Mouse (Mus musculus) bone marrow, adult 2 months (tissue): ENCODE data around the gene Tfap4. TPM values are rescaled to one million over a fixed set of nuclear protein-coding genes. Genes with fewer than 3 reads are reported as not detected.

ENCODE experiments used
- H3K27ac ChIP-seq: fragments of 200-500 bp; 2 replicates; pipeline ENCODE4 v1.5.1; 2012; ENCODE audit warnings: low read depth, mild to moderate bottlenecking, control low read depth, inconsistent platforms, low read length; ENCODE audit not compliant: control insufficient read depth, poor library complexity, insufficient read depth
- H3K4me1 ChIP-seq: fragments of 200-500 bp; 2 replicates; pipeline ENCODE4 v1.6.1; 2011; ENCODE audit warnings: low read length; ENCODE audit not compliant: control insufficient read depth, insufficient read depth
- H3K4me3 ChIP-seq: fragments of 200-500 bp; replicated peaks from 2 replicates; pipeline ENCODE3; 2011; ENCODE audit warnings: mild to moderate bottlenecking, low read depth, low read length, control low read depth; ENCODE audit not compliant: control insufficient read depth
- CTCF ChIP-seq: fragments of 200-500 bp; IDR thresholded peaks from 2 replicates; pipeline ENCODE4 v1.5.1; 2011; ENCODE audit warnings: low read length, control low read depth; ENCODE audit not compliant: control insufficient read depth, insufficient read depth
- POLR2A ChIP-seq: fragments of 200-500 bp; IDR thresholded peaks from 2 replicates; pipeline ENCODE4 v1.6.1; 2011; ENCODE audit warnings: low read depth, mild to moderate bottlenecking, control low read depth, low read length, borderline replicate concordance; ENCODE audit not compliant: control insufficient read depth
- WGBS: fragments of 180-500 bp; shearing (Covaris S2); methylation state at CpG from one replicate; pipeline ENCODE4 v1.1.7; 2018; 5-methylcytosine and 5-hydroxymethylcytosine counted together
- polyA plus RNA-seq: library from polyadenylated mRNA; stranded (reverse); fragments of >200 nt; gene quantifications from 2 replicates; pipeline ENCODE4 v1.2.4, GENCODE M21; 2011; ENCODE audit warnings: low replicate concordance; ENCODE audit not compliant: missing spikeins, insufficient read depth, insufficient read length

Tfap4 gene
- polyA plus RNA-seq, 1 experiment, result 10.2 TPM

DNA sequence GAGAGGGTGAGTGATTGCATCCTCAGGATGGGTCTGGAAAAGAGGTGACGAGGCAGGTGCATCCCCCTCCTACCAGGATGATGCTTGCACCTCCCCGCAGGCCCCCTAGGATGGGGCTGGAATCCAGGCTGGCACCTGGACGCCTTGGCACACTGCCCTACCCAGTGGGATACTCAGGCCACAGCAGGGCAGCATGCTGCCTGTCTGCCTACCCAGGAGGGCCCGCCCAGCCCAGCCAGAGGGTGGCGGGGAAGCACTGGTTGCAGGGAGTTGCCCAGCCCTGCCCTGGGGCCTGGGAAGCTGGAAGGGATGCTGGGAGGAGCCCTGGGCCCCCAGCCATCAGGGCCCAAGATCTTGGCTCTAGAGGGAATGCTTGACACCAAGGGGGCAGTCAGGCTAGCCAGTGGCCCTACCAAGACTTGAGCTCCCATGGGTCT lies 35.9 kb upstream of the Tfap4 start:
- Histone ChIP-seq H3K4me3 (no peak overlapping the region), H3K4me1 (no peaks in the 10 kb centered on the region), H3K27ac (no peak overlapping the region; the same call in 1 of the 2 replicates)
- no peak for TF ChIP-seq POLR2A
- TF ChIP-seq CTCF, result no peak
- WGBS, result 65% methylated on average over 5 of the region's 5 CpGs

DNA sequence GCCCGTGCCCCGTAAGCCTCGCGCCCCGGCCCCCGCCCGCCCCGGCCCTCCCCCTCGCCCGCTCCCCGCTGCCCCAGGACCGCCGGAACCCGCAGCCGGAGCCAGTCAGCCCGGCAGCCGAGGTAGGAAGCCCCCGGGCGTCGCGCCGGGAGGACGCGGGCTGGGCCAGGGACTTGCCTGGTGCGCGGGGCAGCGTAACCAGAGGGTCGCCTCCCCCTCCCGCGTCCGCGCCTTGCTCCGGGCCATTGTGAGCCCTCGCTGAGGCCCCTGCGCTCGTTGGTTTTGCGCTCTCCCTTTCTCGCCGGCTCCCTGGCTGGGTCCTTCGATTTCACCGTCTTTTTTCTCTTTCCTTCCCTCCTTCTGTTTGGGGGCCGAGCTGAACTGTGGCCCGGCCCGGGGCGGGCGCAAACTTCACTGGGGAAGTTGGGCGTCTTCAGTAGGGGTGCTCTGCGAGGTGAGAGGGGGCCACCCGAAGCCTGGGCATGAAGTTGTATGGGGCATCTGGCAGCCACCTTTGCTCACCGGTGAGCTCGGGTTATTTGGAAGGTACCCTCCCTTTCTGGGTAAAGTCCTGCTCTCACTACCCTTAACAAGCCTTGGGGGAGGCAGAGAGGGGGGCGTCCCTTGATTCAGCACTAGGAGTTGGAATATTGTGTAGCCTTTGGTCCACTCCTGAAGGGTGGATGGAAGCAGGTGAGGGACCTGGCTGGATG lies 35.3 kb upstream of the Tfap4 start:
- WGBS, result 1% methylated on average over 52 of the region's 52 CpGs
- H3K4me3 ChIP-seq, result peak overlapping the region; percentile 29
- no peaks in the 10 kb centered on the region for H3K4me1 ChIP-seq
- peak overlapping the region; percentile 39; the same call in 1 of the 2 replicates for H3K27ac ChIP-seq
- TF ChIP-seq POLR2A (no peak), CTCF (no peak)

DNA sequence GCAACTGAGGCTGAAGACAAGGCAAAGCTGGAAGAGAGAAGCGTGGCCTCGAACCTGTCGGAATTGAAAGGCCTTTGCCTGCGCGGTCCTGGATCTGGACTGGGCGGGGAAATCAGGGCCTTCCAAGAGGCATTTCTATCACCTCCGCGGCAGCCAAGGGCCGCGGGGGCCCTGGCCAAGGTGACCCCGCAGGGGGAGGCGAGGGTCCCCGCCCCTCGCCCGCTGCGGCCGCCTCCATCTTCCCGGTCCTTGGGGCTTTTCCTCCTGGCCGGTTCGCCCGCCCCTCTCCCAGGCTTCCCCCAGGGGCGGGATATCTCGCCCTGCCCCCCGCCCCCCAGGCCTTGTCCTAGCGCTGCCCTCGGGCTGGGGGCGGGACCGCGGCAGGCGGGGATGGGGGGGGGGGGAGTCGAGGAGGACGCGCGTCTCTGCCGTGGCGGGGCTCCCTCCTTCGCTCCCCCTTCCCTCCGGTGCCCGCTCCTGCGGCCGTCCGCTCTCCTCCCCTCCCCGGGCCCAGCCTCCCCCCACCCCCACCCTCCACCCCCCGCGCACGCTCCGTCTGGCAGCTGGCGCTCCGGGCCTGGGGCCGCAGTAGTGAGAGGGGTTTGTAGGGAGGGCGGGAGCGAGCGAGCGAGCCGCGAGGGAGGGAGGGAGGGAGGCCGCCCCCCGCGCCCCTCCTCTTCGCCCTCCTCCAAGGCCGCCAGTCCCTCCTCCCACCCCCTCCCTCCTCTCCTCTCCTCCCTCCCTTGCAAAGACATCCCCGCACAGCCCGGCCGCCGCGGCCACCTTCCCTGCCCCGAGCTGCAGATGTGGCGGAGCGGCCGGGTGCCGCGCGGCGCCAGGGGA lies 34.5 kb upstream of the Tfap4 start, which contains the start of gene Glis2:
Glis2 (plus strand) TSS at position 743 of the 843 bp plus-strand sequence.
- Histone ChIP-seq H3K27ac (peak within 1 kb of the TSS; percentile 39; the same call in 1 of the 2 replicates), H3K4me1 (no peaks in the 10 kb centered on the region), H3K4me3 (peak within 1 kb of the TSS; percentile 29)
- 1% methylated on average over 50 of the region's 74 CpGs for WGBS
- TF ChIP-seq POLR2A (no peak), CTCF (no peak)

DNA sequence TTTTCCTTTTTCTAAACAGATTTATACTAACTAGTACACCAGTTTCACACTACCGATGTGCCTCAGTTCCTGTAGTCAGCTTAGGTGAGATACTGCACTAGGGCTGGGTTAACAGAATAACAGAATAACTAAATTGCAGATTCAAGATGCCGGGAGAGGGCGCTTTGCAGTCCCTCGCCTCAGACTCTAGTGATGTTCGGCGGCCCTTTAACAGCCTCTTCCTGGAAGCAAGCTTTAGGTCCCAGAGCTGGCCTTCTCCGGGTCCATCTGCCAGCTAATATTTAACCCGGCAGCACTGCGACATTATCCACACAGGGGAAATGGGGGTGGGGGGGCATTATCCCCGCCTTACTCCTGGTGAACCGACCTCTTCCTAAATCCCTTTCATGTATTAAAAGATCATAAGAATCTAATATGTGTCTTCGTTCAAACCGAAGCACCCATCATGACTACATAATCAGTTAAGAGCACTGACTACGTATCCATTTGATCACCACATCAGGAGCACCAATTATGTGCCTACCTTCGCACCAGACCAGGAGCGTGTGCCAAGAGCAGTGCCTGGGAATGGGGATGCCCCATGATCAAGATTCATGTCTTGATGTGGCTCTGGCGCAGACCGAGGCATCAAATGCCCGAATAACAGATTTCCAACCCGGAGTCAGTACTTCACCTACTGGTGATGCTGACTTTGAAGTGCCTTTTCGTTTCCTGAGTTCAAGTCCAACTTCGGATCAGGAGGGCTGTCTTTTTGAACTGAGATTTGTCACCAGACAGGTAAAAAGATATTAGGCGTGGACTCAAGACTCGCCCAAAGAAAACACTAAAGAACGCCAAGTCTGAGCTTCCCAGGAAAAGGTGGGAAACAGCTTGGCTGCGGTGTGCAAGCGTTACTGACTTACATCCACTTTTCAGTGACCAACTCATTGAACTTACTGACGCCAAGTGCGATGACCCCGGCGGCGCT lies 33.5 kb upstream of the Tfap4 start:
- no peak overlapping the region for H3K27ac ChIP-seq
- WGBS, result 37% methylated on average over 32 of the region's 32 CpGs
- H3K4me3 ChIP-seq, result no peak overlapping the region
- no peaks in the 10 kb centered on the region for H3K4me1 ChIP-seq
- no peak for TF ChIP-seq POLR2A
- 0 out of 2 replicates have a peak, but pooled peaks have one; percentile 5 for TF ChIP-seq CTCF

DNA sequence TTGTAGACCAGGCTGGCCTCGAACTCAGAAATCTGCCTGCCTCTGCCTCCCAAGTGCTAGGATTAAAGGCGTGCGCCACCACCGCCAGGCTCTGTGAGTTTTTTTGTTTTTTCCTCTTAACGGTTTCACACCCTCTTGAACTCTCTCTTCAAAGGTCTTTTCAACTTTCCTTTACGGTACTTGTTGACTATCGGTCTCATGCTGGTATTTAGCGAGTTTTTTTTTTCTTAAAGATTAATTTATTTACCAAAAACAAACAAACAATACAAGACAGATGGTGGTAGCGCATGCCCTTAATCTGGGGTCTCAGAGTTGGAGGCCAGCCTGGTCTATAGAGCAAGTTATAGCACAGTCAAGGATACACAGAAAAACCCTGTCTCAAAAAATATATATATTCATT lies 30.6 kb upstream of the Tfap4 start:
- Histone ChIP-seq H3K4me3 (no peak overlapping the region), H3K4me1 (peaks cover 2% of the 10 kb centered on the region), H3K27ac (no peak overlapping the region)
- no peak for TF ChIP-seq CTCF
- no peak for TF ChIP-seq POLR2A
- 90% methylated on average over 9 of the region's 9 CpGs for WGBS

DNA sequence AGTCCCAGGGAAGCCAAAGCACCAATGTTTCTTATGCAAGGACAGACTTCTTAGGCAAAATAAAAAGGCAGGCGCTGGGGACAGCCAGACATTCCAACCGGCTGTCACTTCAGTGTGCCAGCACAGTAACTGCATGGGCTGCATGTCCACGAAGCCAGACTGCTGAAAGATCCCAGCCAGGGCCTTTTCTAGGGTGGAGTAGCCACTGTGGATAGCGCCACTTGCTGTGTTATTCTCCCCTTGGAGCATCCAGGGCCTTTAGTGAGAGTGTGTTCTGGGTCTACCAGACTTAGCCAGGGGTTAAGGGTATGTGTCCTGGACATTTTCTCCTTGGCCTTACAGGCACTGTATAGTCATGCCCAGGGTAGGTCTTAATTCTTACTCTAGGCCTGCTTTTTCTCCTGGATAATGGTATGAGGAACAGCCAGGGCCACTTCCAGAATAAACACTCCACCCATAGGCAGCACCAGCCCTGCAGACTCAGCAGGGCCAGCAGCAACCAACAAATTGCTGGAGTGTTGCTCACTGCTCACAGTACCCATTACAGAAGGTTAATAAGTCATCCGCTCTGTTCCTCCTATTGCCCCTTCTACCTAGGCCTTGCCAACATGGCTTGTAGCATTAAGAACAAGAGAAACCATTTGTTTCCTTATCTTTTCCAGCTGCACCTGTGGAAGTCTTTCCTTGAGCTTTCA lies 28.0 kb upstream of the Tfap4 start:
- no peak overlapping the region for H3K4me3 ChIP-seq
- 88% methylated on average over 5 of the region's 5 CpGs for WGBS
- no peak for TF ChIP-seq CTCF
- no peak for TF ChIP-seq POLR2A
- H3K4me1 ChIP-seq, result peaks cover 4% of the 10 kb centered on the region
- H3K27ac ChIP-seq, result no peak overlapping the region

DNA sequence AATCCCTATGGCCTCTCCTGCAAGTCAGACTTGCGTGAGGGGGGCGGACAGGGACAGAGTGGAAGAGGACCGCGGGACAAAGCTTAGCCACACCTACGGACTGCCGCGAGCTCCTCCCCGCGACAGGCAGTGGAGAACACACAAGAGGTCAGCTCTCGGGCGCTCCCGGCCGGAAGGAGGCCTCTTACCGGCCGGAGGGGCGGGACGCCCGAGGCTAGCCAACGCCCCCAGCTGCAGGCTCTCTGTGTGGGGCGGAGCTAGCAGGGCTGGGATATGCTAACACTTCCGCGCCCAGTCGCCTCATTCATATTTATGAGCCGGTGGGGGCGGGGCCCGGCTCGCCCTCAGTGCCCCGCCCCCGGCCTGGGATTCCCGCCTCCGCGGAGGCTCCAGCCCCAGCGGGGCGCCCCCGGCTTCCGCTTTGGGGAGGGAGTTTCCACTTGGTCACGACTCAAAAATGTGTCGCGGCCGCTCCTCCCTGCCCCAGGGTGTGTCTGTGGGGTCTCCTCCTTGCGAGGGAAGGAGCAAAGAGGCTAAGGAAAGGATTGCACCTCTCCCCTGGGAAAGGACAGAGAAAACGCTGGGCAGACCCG lies 27.0 kb upstream of the Tfap4 start:
- WGBS, result under 1% methylated on average over 43 of the region's 43 CpGs
- Histone ChIP-seq H3K27ac (peak overlapping the region; percentile 81), H3K4me3 (peak overlapping the region; percentile 73), H3K4me1 (peaks cover 4% of the 10 kb centered on the region)
- TF ChIP-seq CTCF (no peak), POLR2A (peak; percentile 79; the same call in 1 of the 2 replicates)
